Mouse (Mus musculus) ES-E14 (cell line): Measurements from ENCODE around the gene Colq.

Source experiments
- CHD2 ChIP-seq: IDR thresholded peaks from 2 replicates; pipeline ENCODE4 v1.6.1; 2014; ENCODE audit warnings: mild to moderate bottlenecking, low read depth, low read length, inconsistent platforms
- MAFK ChIP-seq: IDR thresholded peaks from 2 replicates; pipeline ENCODE4 v1.6.1; 2014; ENCODE audit warnings: mild to moderate bottlenecking, low read depth, low read length, inconsistent platforms; ENCODE audit not compliant: insufficient read depth
- ZC3H11A ChIP-seq: IDR thresholded peaks from 2 replicates; pipeline ENCODE4 v1.6.1; 2012; ENCODE audit warnings: low read depth, mild to moderate bottlenecking, inconsistent platforms, low read length, borderline replicate concordance

- TF ChIP-seq CHD2: no peak
- TF ChIP-seq ZC3H11A: no peak
- no peak for TF ChIP-seq MAFK
Observed at GRCm38 (mm10) chr14:31596408-31596807, 5.3 kb upstream of the Colq start.
